Mouse (Mus musculus) brain, embryonic 14.5 days (tissue): ENCODE data around the gene Kcnk10. TPM values are rescaled to one million over a fixed set of nuclear protein-coding genes. Genes with fewer than 3 reads are reported as not detected.

ENCODE experiments used
- DNase-seq: peaks from one replicate; pipeline ENCODE4 v3.0.0-alpha.2; 2011; ENCODE audit warnings: low read depth
- CTCF ChIP-seq: fragments of 200-500 bp; IDR thresholded peaks from 2 replicates; pipeline ENCODE4 v1.5.1; 2012; ENCODE audit warnings: inconsistent platforms, mild to moderate bottlenecking, moderate library complexity, borderline replicate concordance; ENCODE audit not compliant: insufficient read depth, insufficient read length; ENCODE audit errors: extremely low read depth
- POLR2A ChIP-seq: fragments of 200-500 bp; IDR thresholded peaks from 2 replicates; pipeline ENCODE4 v1.6.1; 2012; ENCODE audit warnings: mild to moderate bottlenecking, inconsistent platforms, borderline replicate concordance; ENCODE audit not compliant: poor library complexity, insufficient read depth, insufficient read length, severe bottlenecking; ENCODE audit errors: extremely low read depth
- polyA plus RNA-seq: library from polyadenylated mRNA; depleted of rRNA; stranded (reverse); fragments of >200 nt; gene quantifications from 2 replicates; pipeline ENCODE4 v1.2.3, GENCODE M21; 2012; rRNA removed

Gene Kcnk10
- polyA plus RNA-seq, 1 experiment: 20.9 TPM

DNA sequence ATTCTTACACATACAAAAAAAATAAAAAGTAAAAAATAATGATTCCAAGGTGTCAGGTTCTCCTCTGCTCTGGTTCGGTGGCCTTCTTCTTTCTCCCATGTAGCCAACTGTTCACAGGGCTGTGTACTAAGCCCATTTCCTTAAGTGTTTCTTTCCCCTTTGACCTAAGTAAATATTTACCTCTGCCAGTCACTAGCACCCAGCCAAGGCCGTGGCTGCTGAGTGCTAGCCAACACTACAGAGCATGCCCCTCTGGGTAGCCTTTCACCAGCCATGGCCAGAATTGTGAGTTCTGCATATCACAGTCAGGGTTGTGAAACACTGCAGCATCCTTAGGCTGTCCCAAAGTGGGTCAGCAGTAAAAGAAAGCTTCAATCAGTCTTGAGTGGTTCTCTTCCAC is 140.0 kb downstream of the Kcnk10 start:
- no peak for TF ChIP-seq CTCF
- TF ChIP-seq POLR2A: no peak
- no peak for DNase-seq

GRCm38 (mm10) chr12:98430683-98431082 is 147.4 kb downstream of the Kcnk10 start:
- TF ChIP-seq CTCF: no peak
- TF ChIP-seq POLR2A: no peak

DNA sequence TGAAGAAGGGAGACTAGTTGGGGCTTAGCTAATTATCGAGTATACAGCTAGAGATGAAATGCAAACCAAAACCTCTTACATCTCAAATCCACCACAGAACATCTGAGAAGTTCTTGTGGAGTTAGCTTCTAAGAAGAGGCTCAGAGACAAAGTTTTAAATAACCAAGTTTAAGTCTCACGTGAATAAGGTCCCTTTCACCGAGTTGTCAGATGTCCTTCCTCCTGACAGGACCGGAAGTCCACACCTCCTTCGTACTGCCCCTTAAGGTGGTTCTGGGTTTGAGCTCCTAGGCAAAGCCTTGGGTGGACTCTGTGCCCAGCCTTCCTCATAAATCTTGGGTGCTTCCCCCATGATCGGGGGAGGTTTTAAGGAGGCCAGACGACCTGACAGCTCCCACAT is 156.8 kb downstream of the Kcnk10 start:
- no peak for TF ChIP-seq POLR2A
- TF ChIP-seq CTCF: no peak
- no peak for DNase-seq

More at GRCm38 (mm10) chr12:98430683-98431082, 147.4 kb downstream of the Kcnk10 start:
- no peak for DNase-seq

GRCm38 (mm10) chr12:98419849-98420248 is 158.3 kb downstream of the Kcnk10 start:
- peak; percentile 22 for DNase-seq
- no peak for TF ChIP-seq CTCF
- no peak for TF ChIP-seq POLR2A

- TF ChIP-seq CTCF (peak; percentile 15; the same call in 1 of the 2 replicates), POLR2A (no peak)
- DNase-seq: peak; percentile 33
These were observed 168.5 kb downstream of the Kcnk10 start for GRCm38 (mm10) chr12:98409580-98409979.

GRCm38 (mm10) chr12:98406598-98406997 is 171.5 kb downstream of the Kcnk10 start:
- no peak for DNase-seq
- no peak for TF ChIP-seq CTCF
- no peak for TF ChIP-seq POLR2A

DNA sequence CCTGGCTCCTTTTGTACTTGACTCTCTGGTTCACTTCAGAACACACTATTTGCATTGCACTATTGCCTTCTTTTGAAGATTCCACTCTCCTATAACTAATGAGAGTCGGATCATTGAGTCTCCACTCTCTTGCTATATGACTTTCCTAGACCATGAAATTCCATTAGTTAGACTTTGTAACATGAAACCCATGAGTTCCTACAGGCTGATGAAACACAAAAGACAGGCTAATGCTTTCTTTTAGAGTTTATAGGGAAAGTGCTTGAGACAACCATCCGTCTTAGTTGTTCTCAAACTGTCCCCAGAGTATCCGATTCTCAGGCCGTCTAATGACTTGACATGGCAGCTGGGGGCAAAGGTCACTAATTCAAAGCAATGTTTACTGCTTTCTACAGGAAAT is 172.0 kb downstream of the Kcnk10 start:
- TF ChIP-seq CTCF (no peak), POLR2A (no peak)
- no peak for DNase-seq

DNA sequence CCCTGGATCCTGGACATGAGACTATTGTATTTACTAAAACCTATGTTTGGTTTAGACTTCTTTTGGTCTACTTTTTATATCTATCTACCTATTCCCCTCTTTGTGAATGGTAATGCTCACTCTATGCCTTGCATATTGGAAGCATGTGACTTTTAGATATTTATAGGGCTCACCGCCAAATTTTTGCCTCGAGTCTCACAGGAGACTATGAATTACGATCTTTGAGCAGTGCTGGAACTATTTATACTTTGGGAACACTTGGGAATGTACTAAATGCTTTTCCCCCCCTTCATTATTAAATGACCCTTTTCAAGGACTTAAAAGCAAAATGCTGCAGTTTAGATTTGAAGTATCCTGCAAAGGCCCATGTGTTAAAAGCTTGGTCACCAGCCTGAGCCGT is 181.5 kb downstream of the Kcnk10 start:
- no peak for DNase-seq
- TF ChIP-seq CTCF: no peak
- no peak for TF ChIP-seq POLR2A

DNA sequence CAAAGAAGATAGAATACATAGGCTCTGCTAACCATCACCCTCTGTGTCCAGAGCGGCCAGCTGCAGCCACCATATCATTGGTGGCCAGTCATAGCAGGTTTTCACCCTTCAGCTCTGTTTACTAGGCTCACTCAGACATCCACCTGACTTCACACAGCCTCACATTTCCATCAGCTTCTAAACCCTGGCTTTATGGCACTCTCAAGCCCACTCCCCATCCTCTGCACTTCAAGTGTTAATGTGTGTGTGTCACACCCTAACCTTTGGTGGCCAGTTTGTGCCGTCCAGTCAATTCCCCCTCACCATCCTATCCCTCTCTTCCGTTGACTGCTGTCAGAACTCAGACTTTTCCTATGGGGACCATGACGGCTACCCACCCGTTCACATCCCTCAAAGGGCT is 184.0 kb downstream of the Kcnk10 start:
- TF ChIP-seq POLR2A (no peak), CTCF (no peak)

DNA sequence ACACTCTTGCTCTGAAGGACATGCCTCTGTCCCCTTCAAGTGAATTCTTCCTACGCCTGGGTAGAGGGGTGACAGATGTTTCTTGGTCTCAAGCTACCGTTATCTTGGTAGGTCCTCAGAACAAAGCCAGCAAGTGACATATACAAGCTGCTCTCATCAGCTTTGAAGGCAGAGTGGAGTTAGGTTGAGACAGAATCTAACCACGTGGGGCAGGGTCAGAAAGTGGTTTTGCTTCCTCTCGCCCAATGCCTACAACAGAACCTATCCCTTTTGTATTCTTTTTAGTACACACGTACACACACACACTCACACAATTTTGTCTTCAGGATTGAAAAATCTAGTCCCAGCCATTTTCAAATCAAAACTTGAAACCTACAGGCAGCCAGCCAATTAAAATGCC is 186.8 kb downstream of the Kcnk10 start:
- TF ChIP-seq CTCF (no peak), POLR2A (no peak)
- no peak for DNase-seq

More for the DNA sequence above, 184.0 kb downstream of the Kcnk10 start:
- no peak for DNase-seq

GRCm38 (mm10) chr12:98389618-98390017 is 188.5 kb downstream of the Kcnk10 start:
- no peak for TF ChIP-seq POLR2A
- no peak for TF ChIP-seq CTCF
- DNase-seq: no peak

Other genes with a start within 250 kb of the Kcnk10 start
- 14.1 and 16.9 TPM in 2 replicates for gene Spata7, start 49.8 kb upstream of the Kcnk10 start, polyA plus RNA-seq
- 7.1 and 7.9 TPM in 2 replicates for gene Ptpn21, start 159.1 kb upstream of the Kcnk10 start, polyA plus RNA-seq
- 135 and 138 TPM in 2 replicates for gene Zc3h14, start 168.7 kb upstream of the Kcnk10 start, polyA plus RNA-seq